Comparison of ENCODE assay signal across 33 mouse cellular contexts in the genomic region with DNA sequence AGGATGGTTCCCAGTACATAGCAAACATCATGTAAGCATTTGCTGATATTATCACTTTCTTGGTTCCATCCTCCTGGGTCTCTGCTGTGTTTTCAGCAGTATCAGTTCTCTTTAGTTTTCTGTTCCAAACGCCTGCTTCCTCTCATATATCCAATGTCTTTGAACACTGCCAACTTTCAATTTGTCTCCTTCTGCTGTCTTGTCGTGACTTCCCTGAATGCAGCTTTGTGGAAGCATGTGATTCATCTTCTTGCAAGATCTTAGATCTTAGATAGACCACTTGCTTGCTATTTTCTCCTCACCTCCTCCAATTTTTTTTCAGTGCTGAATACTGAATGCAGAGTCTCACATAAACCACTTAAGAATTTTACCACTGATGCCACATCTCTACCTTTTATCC.
DNase-seq lines count a peak whose midpoint lies in the region; TF ChIP-seq lines count a peak whose summit lies in the region.
"Had no signal": no experiment of that assay in that cellular context is flagged by ENCODE, and none has a peak within 500 bp of the region (broad histone marks: within the 10 kb centered on the region; RNA-seq: fewer than 3 reads in every experiment).

No protein-coding gene starts in this region.

- H3K27ac ChIP-seq in cortical plate, adult 2 months (ENCODE audit: insufficient read depth, low read length): peak overlapping the region; percentile 77; the same call in 1 of the 2 replicates
- H3K27ac ChIP-seq: embryonic facial prominence, embryonic 10.5 days; embryonic facial prominence, embryonic 15.5 days; forebrain, embryonic 12.5 days; heart, embryonic 10.5 days; heart, embryonic 15.5 days; hindbrain, embryonic 12.5 days; hindbrain, postnatal 0 days; intestine, embryonic 15.5 days; kidney, postnatal 0 days; limb, embryonic 12.5 days; midbrain, embryonic 12.5 days; neural tube, embryonic 12.5 days; stomach, postnatal 0 days had no signal

- no peak overlapping the region for H3K4me3 ChIP-seq in cortical plate, adult 2 months (ENCODE audit: insufficient read depth, low read length)
- H3K4me3 ChIP-seq: embryonic facial prominence, embryonic 10.5 days; embryonic facial prominence, embryonic 15.5 days; forebrain, embryonic 12.5 days; heart, embryonic 10.5 days; heart, embryonic 15.5 days; hindbrain, embryonic 12.5 days; intestine, embryonic 15.5 days; limb, embryonic 12.5 days; megakaryocyte, embryonic 14.5 days; midbrain, embryonic 12.5 days; myocyte; neural tube, embryonic 12.5 days had no signal

- peak; percentile 12 for DNase-seq in layer of hippocampus, adult 11-12 months (ENCODE audit: low spot score)
- DNase-seq in layer of hippocampus, postnatal 25 days (ENCODE audit: extremely low spot score in 1 of 2, low spot score in 1 of 2): no peak
- peak; percentile 86 for DNase-seq in brain, adult 2 months (ENCODE audit: low read depth, low spot score)
- peak; percentile 10 to 17 for DNase-seq in left cerebral cortex, postnatal 36 days (ENCODE audit: low spot score in 2 of 2)
- no peak for DNase-seq in spleen, postnatal 4 days (ENCODE audit: low spot score in 2 of 2)
- DNase-seq: adrenal gland, postnatal 25 days; B cell, adult 2 months; cerebellum, adult 18-20 months; cerebellum, postnatal 14 days; gastrocnemius, postnatal 25 days; heart, adult 11 months; heart, postnatal 36 days; kidney, adult 8-10 months; kidney, postnatal 4 days; lung, postnatal 4 days; spleen, adult 18-20 months; thymus, postnatal 4 days had no signal

- intact Hi-C loops in left cerebral cortex, postnatal 36 days (cut with DNase I): no loop called here

- TF ChIP-seq POLR2A in cortical plate, adult 2 months (IDR thresholded peaks at IDR 0.05; ENCODE audit: extremely low read depth, insufficient read depth, low read length): no peak

- TF ChIP-seq CTCF in cortical plate, adult 2 months (IDR thresholded peaks at IDR 0.05; ENCODE audit: extremely low read depth, insufficient read depth, low read length): no peak

- peaks cover 2% of the 10 kb centered on the region; the same call in 1 of the 2 replicates for H3K4me1 ChIP-seq in cortical plate, adult 2 months (ENCODE audit: control insufficient read depth, insufficient read depth, low read length)
- H3K4me1 ChIP-seq: embryonic facial prominence, embryonic 10.5 days; embryonic facial prominence, embryonic 15.5 days; forebrain, embryonic 12.5 days; heart, embryonic 10.5 days; heart, embryonic 15.5 days; hindbrain, embryonic 12.5 days; intestine, embryonic 15.5 days; limb, embryonic 12.5 days; megakaryocyte, embryonic 14.5 days; midbrain, embryonic 12.5 days; neural tube, embryonic 12.5 days had no signal

Comparison
In these comparisons a context has a peak if more than half of its experiments do, and no peak if none do; other contexts are left out.
1. DNase-seq: peak in layer of hippocampus, adult 11-12 months (single experiment), brain, adult 2 months (single experiment) and left cerebral cortex, postnatal 36 days (2 of 2); none in layer of hippocampus, postnatal 25 days (0 of 2) and spleen, postnatal 4 days (0 of 2).